Mouse (Mus musculus): ENCODE data around the gene Cenpk. TPM values are rescaled to one million over a fixed set of nuclear protein-coding genes. Genes with fewer than 3 reads are reported as not detected.
"Not testable (repeated sequence)": the region's sequence is repeated elsewhere in the genome, so short reads cannot be mapped to it uniquely, and the experiment has no call there.

Cenpk gene
- polyA plus RNA-seq (2015; fragmentation: Nextera tagmentation; extraction: Ambion mirVana): 7.2 and 7.8 TPM in 2 replicates

DNA sequence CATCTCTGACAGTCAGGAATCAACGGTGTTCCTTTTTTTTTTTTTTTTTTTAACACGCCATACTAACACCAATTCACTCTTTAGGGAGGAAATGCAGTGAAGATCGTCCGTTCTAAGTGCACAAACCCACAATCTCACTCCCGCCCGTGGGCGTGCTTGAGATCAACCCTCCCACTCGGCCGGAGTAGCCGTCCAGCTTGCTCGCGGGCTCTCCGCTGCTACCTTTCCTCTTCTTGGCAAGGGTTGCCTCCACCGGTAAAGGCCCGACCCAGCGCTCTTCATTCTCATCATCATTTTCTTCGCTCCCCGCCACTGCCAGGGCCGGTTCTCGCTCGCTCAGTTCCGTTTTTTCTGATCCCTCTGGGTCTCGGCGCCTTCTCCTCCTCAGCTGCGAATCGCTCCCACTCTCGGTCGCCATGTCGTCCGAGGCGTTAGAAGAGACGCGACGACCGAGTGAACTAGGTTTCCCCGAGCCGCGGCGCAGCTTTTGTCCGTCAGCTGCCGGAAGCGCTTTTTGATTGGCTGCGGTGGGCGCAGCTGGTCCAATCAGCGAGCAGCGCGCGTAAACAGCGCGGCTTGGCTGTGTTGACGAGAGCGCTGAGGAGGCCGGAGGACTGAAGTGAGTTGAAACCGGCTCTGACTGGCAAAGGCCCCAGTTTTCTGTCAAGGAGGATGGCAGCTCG, at the start of gene Cenpk, which contains the start of gene Ppwd1:
Cenpk (plus strand) TSS at position 228 of the 683 bp plus-strand sequence.
Ppwd1 (minus strand) TSS at position 460 of the 683 bp plus-strand sequence.
- Histone ChIP-seq H3K4me1 (ENCODE audit: insufficient read depth, low read depth, low read length) (peaks cover 10% of the 10 kb centered on the region; the same call in 1 of the 2 replicates), H3K27me3 (replicated peaks; ENCODE audit: insufficient read depth, low read length) (no peaks in the 10 kb centered on the region), H3K4me2 (replicated peaks; ENCODE audit: low read depth, low read length) (peak within 1 kb of the TSS; percentile 79), H3K36me3 (ENCODE audit: insufficient read depth, low read length) (no peaks in the 10 kb centered on the region), H3K27ac (ENCODE audit: low read length) (peak within 1 kb of the TSS; percentile 95), H3K9ac (replicated peaks; ENCODE audit: low read depth) (peak within 1 kb of the TSS; percentile 79), H3K9me3 (ENCODE audit: low read length) (no peaks in the 10 kb centered on the region), H3K4me3 (ENCODE audit: low read depth, low read length) (peak within 1 kb of the TSS; percentile 91)
- peak; percentile 100 for ATAC-seq
- DNase-seq (ENCODE audit: low spot score): peak; percentile 96
- TF ChIP-seq EP300 (IDR thresholded peaks at IDR 0.05) (no peak; the same call in 1 of the 2 replicates), CTCF (IDR thresholded peaks at IDR 0.05) (no peak)
- WGBS: 2% methylated on average over 55 of the region's 55 CpGs

DNA sequence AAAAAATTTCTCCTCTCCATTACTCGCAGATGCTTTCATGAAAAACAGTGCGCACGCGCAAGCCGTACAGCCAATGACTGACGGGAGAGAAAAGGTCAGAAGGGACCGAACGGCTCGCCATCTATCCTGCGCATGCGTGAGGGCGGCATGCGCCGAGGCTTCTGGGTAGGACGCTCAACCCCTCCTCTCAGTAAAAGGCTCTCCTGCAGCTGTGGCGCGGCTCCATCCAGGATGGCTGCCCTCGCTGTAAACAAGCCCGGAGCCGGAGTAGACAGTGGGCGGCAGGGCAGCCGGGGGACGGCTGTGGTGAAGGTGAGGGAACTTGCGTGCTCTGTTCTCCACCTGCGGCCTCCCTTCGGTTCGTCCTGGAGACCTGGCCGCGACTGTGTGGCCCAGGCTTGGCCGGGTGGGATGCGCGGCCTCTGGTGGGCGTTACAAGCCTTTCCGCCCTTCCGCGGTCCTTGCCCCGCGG, 49.7 kb upstream of the Cenpk start, which contains the start of gene Trim23:
Trim23 (plus strand) TSS at position 148 of the 472 bp plus-strand sequence.
- Histone ChIP-seq H3K9ac (replicated peaks; ENCODE audit: low read depth) (peak within 1 kb of the TSS; percentile 70), H3K36me3 (ENCODE audit: insufficient read depth, low read length) (no peaks in the 10 kb centered on the region), H3K4me1 (ENCODE audit: insufficient read depth, low read depth, low read length) (no peaks in the 10 kb centered on the region), H3K27me3 (replicated peaks; ENCODE audit: insufficient read depth, low read length) (no peaks in the 10 kb centered on the region), H3K27ac (ENCODE audit: low read length) (peak within 1 kb of the TSS; percentile 84), H3K4me2 (replicated peaks; ENCODE audit: low read depth, low read length) (peak within 1 kb of the TSS; percentile 71), H3K9me3 (ENCODE audit: low read length) (no peaks in the 10 kb centered on the region), H3K4me3 (ENCODE audit: low read depth, low read length) (peak within 1 kb of the TSS; percentile 73)
- no peak for TF ChIP-seq EP300 (IDR thresholded peaks at IDR 0.05)
- TF ChIP-seq CTCF (IDR thresholded peaks at IDR 0.05): peak; percentile 55
- ATAC-seq (peak; percentile 99), DNase-seq (ENCODE audit: low spot score) (peak; percentile 100)
- WGBS: 2% methylated on average over 38 of the region's 38 CpGs

DNA sequence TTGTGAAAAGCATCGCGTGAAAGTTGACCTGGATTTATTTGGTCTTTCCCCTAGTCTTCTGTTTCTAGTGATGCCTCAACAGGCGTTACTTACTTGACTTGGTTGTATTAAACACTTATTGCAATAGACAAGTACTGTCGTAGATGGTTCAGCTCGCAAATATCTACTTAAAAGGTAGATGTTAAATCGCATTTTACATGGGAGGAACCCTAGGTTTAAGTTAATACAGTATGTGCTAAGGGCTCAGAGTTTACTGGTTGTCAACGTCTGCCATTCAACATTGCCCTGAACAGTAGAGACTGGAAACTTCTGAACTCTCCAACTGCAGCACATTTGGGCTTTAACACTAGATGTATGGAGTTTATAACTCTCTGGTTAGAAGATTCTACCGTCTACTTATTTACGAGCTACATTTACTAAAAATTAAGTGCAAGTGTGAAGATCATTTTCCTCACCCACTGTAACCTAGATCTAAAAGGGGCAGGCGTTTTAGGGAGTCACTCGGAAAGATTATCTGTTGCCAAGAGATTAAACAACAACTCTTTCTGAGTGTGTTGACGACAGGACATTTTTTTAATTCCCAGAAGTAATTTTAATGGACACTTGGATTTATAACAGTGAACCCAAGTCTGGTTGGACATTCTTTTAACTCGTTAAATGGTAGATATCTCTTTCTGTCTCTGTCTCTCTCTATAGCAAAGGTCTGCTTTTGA, 49.1 kb upstream of the Cenpk start:
- no peaks in the 10 kb centered on the region for H3K4me1 ChIP-seq (ENCODE audit: insufficient read depth, low read depth, low read length)
- H3K4me2 ChIP-seq (replicated peaks; ENCODE audit: low read depth, low read length): peak overlapping the region; percentile 64
- TF ChIP-seq CTCF (IDR thresholded peaks at IDR 0.05): no peak
- TF ChIP-seq EP300 (IDR thresholded peaks at IDR 0.05): no peak
- H3K9ac ChIP-seq (replicated peaks; ENCODE audit: low read depth): peak overlapping the region; percentile 62
- no peak for ATAC-seq
- no peaks in the 10 kb centered on the region for H3K9me3 ChIP-seq (ENCODE audit: low read length)
- WGBS: 12% methylated on average over 13 of the region's 13 CpGs
- peak; percentile 17 for DNase-seq (ENCODE audit: low spot score)
- H3K27me3 ChIP-seq (replicated peaks; ENCODE audit: insufficient read depth, low read length): no peaks in the 10 kb centered on the region
- H3K36me3 ChIP-seq (ENCODE audit: insufficient read depth, low read length): 0 out of 2 replicates have a peak, but pooled peaks cover 3% of the 10 kb centered on the region
- peak overlapping the region; percentile 73 for H3K4me3 ChIP-seq (ENCODE audit: low read depth, low read length)
- peak overlapping the region; percentile 43; the same call in 1 of the 2 replicates for H3K27ac ChIP-seq (ENCODE audit: low read length)

DNA sequence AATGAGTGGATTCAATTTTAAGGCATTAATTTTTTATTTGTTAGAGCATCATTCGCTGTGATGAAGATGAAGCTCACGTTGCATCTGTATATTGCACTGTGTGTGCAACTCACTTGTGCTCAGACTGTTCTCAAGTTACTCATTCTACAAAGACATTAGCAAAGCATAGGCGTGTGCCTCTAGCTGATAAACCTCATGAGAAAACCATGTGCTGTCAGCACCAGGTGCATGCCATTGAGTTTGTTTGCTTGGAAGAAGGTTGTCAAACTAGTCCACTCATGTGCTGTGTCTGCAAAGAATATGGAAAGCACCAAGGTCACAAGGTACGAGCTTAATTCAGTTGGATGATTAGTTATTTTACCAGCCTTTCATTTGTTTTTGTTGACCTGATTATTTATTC, 41.1 kb upstream of the Cenpk start:
- H3K27ac ChIP-seq (ENCODE audit: low read length): no peak overlapping the region
- DNase-seq (ENCODE audit: low spot score) (no peak), ATAC-seq (no peak)
- H3K4me3 ChIP-seq (ENCODE audit: low read depth, low read length): no peak overlapping the region
- H3K4me2 ChIP-seq (replicated peaks; ENCODE audit: low read depth, low read length): no peak overlapping the region
- H3K9ac ChIP-seq (replicated peaks; ENCODE audit: low read depth): no peak overlapping the region
- WGBS: 81% methylated on average over 4 of the region's 4 CpGs
- no peaks in the 10 kb centered on the region for H3K9me3 ChIP-seq (ENCODE audit: low read length)
- TF ChIP-seq EP300 (IDR thresholded peaks at IDR 0.05): no peak
- no peak for TF ChIP-seq CTCF (IDR thresholded peaks at IDR 0.05)
- H3K4me1 ChIP-seq (ENCODE audit: insufficient read depth, low read depth, low read length): no peaks in the 10 kb centered on the region
- no peaks in the 10 kb centered on the region for H3K27me3 ChIP-seq (replicated peaks; ENCODE audit: insufficient read depth, low read length)
- peaks cover 23% of the 10 kb centered on the region for H3K36me3 ChIP-seq (ENCODE audit: insufficient read depth, low read length)

DNA sequence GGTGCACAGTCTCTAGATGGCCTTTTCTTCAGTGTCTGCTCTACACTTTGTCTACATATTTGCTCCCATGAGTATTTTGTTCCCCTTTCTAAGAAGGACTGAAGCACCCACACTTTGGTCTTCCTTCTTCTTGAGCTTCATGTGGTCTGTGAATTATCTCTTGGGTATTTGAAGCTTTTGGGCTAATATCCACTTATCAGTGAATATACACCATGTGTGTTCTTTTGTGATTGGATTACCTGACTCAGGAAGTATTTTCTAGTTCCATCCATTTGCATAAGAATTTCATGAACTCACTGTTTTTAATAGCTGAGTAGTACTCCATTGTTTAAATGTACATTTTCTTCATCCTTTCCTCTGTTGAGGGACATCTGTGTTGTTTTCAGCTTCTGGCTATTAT, 32.5 kb upstream of the Cenpk start:
- not testable (repeated sequence) for ATAC-seq; H3K4me3 ChIP-seq (ENCODE audit: low read depth, low read length); H3K27me3 ChIP-seq (replicated peaks; ENCODE audit: insufficient read depth, low read length); H3K4me2 ChIP-seq (replicated peaks; ENCODE audit: low read depth, low read length); H3K27ac ChIP-seq (ENCODE audit: low read length); DNase-seq (ENCODE audit: low spot score); H3K9ac ChIP-seq (replicated peaks; ENCODE audit: low read depth); H3K4me1 ChIP-seq (ENCODE audit: insufficient read depth, low read depth, low read length); H3K9me3 ChIP-seq (ENCODE audit: low read length)
- H3K36me3 ChIP-seq (ENCODE audit: insufficient read depth, low read length): peaks cover 12% of the 10 kb centered on the region; the same call in 1 of the 2 replicates

DNA sequence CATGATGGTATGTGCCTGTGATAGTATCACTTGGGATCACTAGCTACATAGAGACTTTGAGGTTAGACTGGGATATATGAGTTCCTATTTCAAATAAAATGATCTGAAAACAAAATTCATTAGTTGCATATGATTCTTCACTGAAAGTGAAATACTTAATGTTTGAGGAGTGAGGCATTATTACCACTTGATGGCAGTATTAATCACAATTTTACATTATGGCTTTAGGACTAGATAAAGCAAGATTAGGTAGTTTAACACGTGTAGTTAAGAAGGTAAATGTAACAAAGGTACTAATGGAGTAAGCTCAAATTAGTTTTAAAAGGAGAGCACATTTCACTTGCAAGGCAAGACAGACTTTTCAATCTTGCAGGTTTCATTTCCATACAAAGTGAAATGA, 24.1 kb upstream of the Cenpk start:
- ATAC-seq: no peak
- peak; percentile 15 for DNase-seq (ENCODE audit: low spot score)
- no peaks in the 10 kb centered on the region for H3K9me3 ChIP-seq (ENCODE audit: low read length)
- H3K27ac ChIP-seq (ENCODE audit: low read length): no peak overlapping the region
- no peak for TF ChIP-seq EP300 (IDR thresholded peaks at IDR 0.05)
- peak; percentile 24; the same call in 1 of the 2 replicates for TF ChIP-seq CTCF (IDR thresholded peaks at IDR 0.05)
- no peak overlapping the region for H3K4me2 ChIP-seq (replicated peaks; ENCODE audit: low read depth, low read length)
- 56% methylated on average over 1 of the region's 1 CpGs for WGBS
- H3K36me3 ChIP-seq (ENCODE audit: insufficient read depth, low read length): peaks cover 7% of the 10 kb centered on the region; the same call in 1 of the 2 replicates
- no peaks in the 10 kb centered on the region for H3K4me1 ChIP-seq (ENCODE audit: insufficient read depth, low read depth, low read length)
- no peaks in the 10 kb centered on the region for H3K27me3 ChIP-seq (replicated peaks; ENCODE audit: insufficient read depth, low read length)
- H3K9ac ChIP-seq (replicated peaks; ENCODE audit: low read depth): no peak overlapping the region
- no peak overlapping the region for H3K4me3 ChIP-seq (ENCODE audit: low read depth, low read length)
